Mouse (Mus musculus) hindbrain, embryonic 11.5 days (tissue): Measurements from ENCODE around the gene Ryr2. TPM values are rescaled to one million over a fixed set of nuclear protein-coding genes. Genes with fewer than 3 reads are reported as not detected.

Experiments
- ATAC-seq: fragments of 200-750 bp; cut with Nextera tagmentation; 2 replicates; pipeline ENCODE4 v1.8.0; 2017; ENCODE audit warnings: mild to moderate bottlenecking, moderate TSS enrichment, moderate library complexity; ENCODE audit not compliant: low FRiP score
- DNase-seq: peaks from one replicate; pipeline ENCODE4 v3.0.0-alpha.2; 2015; ENCODE audit warnings: low spot score
- H3K27ac ChIP-seq: fragments of 300-500 bp; sonication (generic); 2 replicates; pipeline ENCODE4 v1.5.1; 2014; ENCODE audit warnings: mild to moderate bottlenecking, low read depth, low read length
- H3K27me3 ChIP-seq: fragments of 300-500 bp; sonication (generic); 2 replicates; pipeline ENCODE4 v1.6.1; 2014; ENCODE audit warnings: mild to moderate bottlenecking, low read length, moderate library complexity, mixed read lengths; ENCODE audit not compliant: control insufficient read depth, insufficient read depth
- H3K36me3 ChIP-seq: fragments of 300-500 bp; sonication (generic); 2 replicates; pipeline ENCODE4 v1.6.1; 2014; ENCODE audit warnings: mild to moderate bottlenecking, low read length, moderate library complexity, mixed read lengths; ENCODE audit not compliant: control insufficient read depth, insufficient read depth
- H3K4me1 ChIP-seq: fragments of 300-500 bp; sonication (generic); replicated peaks from 2 replicates; pipeline ENCODE4 v1.6.1; 2014; ENCODE audit warnings: low read length, mixed read lengths; ENCODE audit not compliant: control insufficient read depth, insufficient read depth
- H3K4me2 ChIP-seq: fragments of 300-500 bp; sonication (generic); replicated peaks from 2 replicates; pipeline ENCODE4 v1.6.1; 2014; ENCODE audit warnings: mild to moderate bottlenecking, low read depth, low read length
- H3K4me3 ChIP-seq: fragments of 300-500 bp; sonication (generic); 2 replicates; pipeline ENCODE4 v1.5.1; 2014; ENCODE audit warnings: low read depth, low read length
- H3K9ac ChIP-seq: fragments of 300-500 bp; sonication (generic); 2 replicates; pipeline ENCODE4 v1.6.1; 2014; ENCODE audit warnings: low read depth, low read length
- H3K9me3 ChIP-seq: fragments of 300-500 bp; sonication (generic); 2 replicates; pipeline ENCODE4 v1.6.1; 2016; ENCODE audit warnings: low read length; ENCODE audit not compliant: control insufficient read depth
- WGBS: fragments of 180-500 bp; shearing (Covaris S2); extraction: QIAGEN DNeasy Blood & Tissue Kit; methylation state at CpG from one replicate; pipeline ENCODE4 v1.1.7; 2014; 5-methylcytosine and 5-hydroxymethylcytosine counted together
- polyA plus RNA-seq: library from polyadenylated mRNA; unstranded; fragments of >200 nt; fragmentation: Nextera tagmentation; extraction: Ambion mirVana; gene quantifications from 2 replicates; pipeline ENCODE4 v1.2.1, GENCODE M21; 2014

Ryr2 gene
- polyA plus RNA-seq, 1 experiment from 2014 or later = 1.5 TPM

GRCm38 (mm10) chr13:11891115-11891514, 215.6 kb downstream of the Ryr2 start:
- no peaks in the 10 kb centered on the region for H3K9me3 ChIP-seq
- WGBS = 80% methylated on average over 3 of the region's 3 CpGs
- H3K27me3 ChIP-seq = no peaks in the 10 kb centered on the region
- H3K9ac ChIP-seq = no peak overlapping the region
- DNase-seq = no peak
- no peak overlapping the region for H3K4me3 ChIP-seq
- no peak for ATAC-seq
- no peaks in the 10 kb centered on the region for H3K36me3 ChIP-seq
- no peaks in the 10 kb centered on the region for H3K4me1 ChIP-seq
- H3K27ac ChIP-seq = no peak overlapping the region
- H3K4me2 ChIP-seq = no peak overlapping the region

- DNase-seq (no peak), ATAC-seq (no peak)
- no peak overlapping the region for H3K4me2 ChIP-seq
- no peaks in the 10 kb centered on the region for H3K4me1 ChIP-seq
- no peaks in the 10 kb centered on the region for H3K27me3 ChIP-seq
- H3K36me3 ChIP-seq = no peaks in the 10 kb centered on the region
- WGBS = 90% methylated on average over 3 of the region's 3 CpGs
- H3K27ac ChIP-seq = no peak overlapping the region
- H3K9me3 ChIP-seq = no peaks in the 10 kb centered on the region
- no peak overlapping the region for H3K9ac ChIP-seq
- H3K4me3 ChIP-seq = no peak overlapping the region
Measured at GRCm38 (mm10) chr13:11884175-11884574, 222.6 kb downstream of the Ryr2 start.

- DNase-seq (no peak), ATAC-seq (no peak)
- Histone ChIP-seq H3K9me3 (no peaks in the 10 kb centered on the region), H3K4me3 (no peak overlapping the region), H3K27me3 (no peaks in the 10 kb centered on the region), H3K4me1 (no peaks in the 10 kb centered on the region), H3K4me2 (no peak overlapping the region), H3K36me3 (no peaks in the 10 kb centered on the region), H3K9ac (no peak overlapping the region), H3K27ac (no peak overlapping the region)
- 92% methylated on average over 4 of the region's 4 CpGs for WGBS
Measured at GRCm38 (mm10) chr13:11882359-11882758, 224.4 kb downstream of the Ryr2 start.

GRCm38 (mm10) chr13:11880503-11881227, 226.1 kb downstream of the Ryr2 start:
- no peak overlapping the region for H3K27ac ChIP-seq
- H3K4me1 ChIP-seq = no peaks in the 10 kb centered on the region
- no peaks in the 10 kb centered on the region for H3K36me3 ChIP-seq
- H3K4me3 ChIP-seq = no peak overlapping the region
- 39% methylated on average over 10 of the region's 10 CpGs for WGBS
- H3K4me2 ChIP-seq = no peak overlapping the region
- ATAC-seq (peak; percentile 86), DNase-seq (peak; percentile 13)
- no peak overlapping the region for H3K9ac ChIP-seq
- no peaks in the 10 kb centered on the region for H3K27me3 ChIP-seq
- H3K9me3 ChIP-seq = no peaks in the 10 kb centered on the region

- WGBS = 78% methylated on average over 3 of the region's 3 CpGs
- H3K36me3 ChIP-seq = no peaks in the 10 kb centered on the region
- no peak overlapping the region for H3K27ac ChIP-seq
- no peak for DNase-seq
- H3K4me1 ChIP-seq = no peaks in the 10 kb centered on the region
- no peak overlapping the region for H3K4me2 ChIP-seq
- no peak overlapping the region for H3K4me3 ChIP-seq
- ATAC-seq = no peak
- no peaks in the 10 kb centered on the region for H3K27me3 ChIP-seq
- H3K9me3 ChIP-seq = no peaks in the 10 kb centered on the region
- no peak overlapping the region for H3K9ac ChIP-seq
Measured at GRCm38 (mm10) chr13:11879037-11879436, 227.7 kb downstream of the Ryr2 start.

GRCm38 (mm10) chr13:11874852-11875251, 231.9 kb downstream of the Ryr2 start:
- no peak for ATAC-seq
- H3K4me2 ChIP-seq = no peak overlapping the region
- H3K27me3 ChIP-seq = no peaks in the 10 kb centered on the region
- H3K9me3 ChIP-seq = no peaks in the 10 kb centered on the region
- WGBS = 13% methylated on average over 1 of the region's 1 CpGs
- no peak overlapping the region for H3K4me3 ChIP-seq
- H3K36me3 ChIP-seq = no peaks in the 10 kb centered on the region
- H3K4me1 ChIP-seq = no peaks in the 10 kb centered on the region
- H3K27ac ChIP-seq = no peak overlapping the region
- DNase-seq = peak; percentile 22
- H3K9ac ChIP-seq = no peak overlapping the region

GRCm38 (mm10) chr13:11869971-11870370, 236.8 kb downstream of the Ryr2 start:
- Histone ChIP-seq H3K4me3 (no peak overlapping the region), H3K9ac (no peak overlapping the region), H3K4me2 (no peak overlapping the region), H3K27ac (no peak overlapping the region), H3K4me1 (no peaks in the 10 kb centered on the region), H3K9me3 (no peaks in the 10 kb centered on the region), H3K36me3 (no peaks in the 10 kb centered on the region), H3K27me3 (no peaks in the 10 kb centered on the region)
- WGBS = 77% methylated on average over 1 of the region's 1 CpGs
- no peak for ATAC-seq
- no peak for DNase-seq

- ATAC-seq (no peak), DNase-seq (no peak)
- no peaks in the 10 kb centered on the region for H3K4me1 ChIP-seq
- H3K4me3 ChIP-seq = no peak overlapping the region
- 88% methylated on average over 2 of the region's 2 CpGs for WGBS
- no peak overlapping the region for H3K9ac ChIP-seq
- no peak overlapping the region for H3K4me2 ChIP-seq
- H3K27ac ChIP-seq = no peak overlapping the region
- H3K36me3 ChIP-seq = no peaks in the 10 kb centered on the region
- no peaks in the 10 kb centered on the region for H3K27me3 ChIP-seq
- no peaks in the 10 kb centered on the region for H3K9me3 ChIP-seq
Measured at GRCm38 (mm10) chr13:11869486-11869885, 237.3 kb downstream of the Ryr2 start.

- H3K27ac ChIP-seq = no peak overlapping the region
- no peaks in the 10 kb centered on the region for H3K4me1 ChIP-seq
- no peaks in the 10 kb centered on the region for H3K27me3 ChIP-seq
- no peak overlapping the region for H3K4me3 ChIP-seq
- no peak overlapping the region for H3K9ac ChIP-seq
- no peaks in the 10 kb centered on the region for H3K9me3 ChIP-seq
- H3K4me2 ChIP-seq = no peak overlapping the region
- 78% methylated on average over 2 of the region's 2 CpGs for WGBS
- no peak for DNase-seq
- H3K36me3 ChIP-seq = no peaks in the 10 kb centered on the region
- no peak for ATAC-seq
Measured at GRCm38 (mm10) chr13:11868979-11869378, 237.8 kb downstream of the Ryr2 start.
